Mouse (Mus musculus): Measurements from ENCODE around the gene Slc43a1.
"Not testable (repeated sequence)": the region's sequence is repeated elsewhere in the genome, so short reads cannot be mapped to it uniquely, and the experiment has no call there.

Gene Slc43a1

DNA sequence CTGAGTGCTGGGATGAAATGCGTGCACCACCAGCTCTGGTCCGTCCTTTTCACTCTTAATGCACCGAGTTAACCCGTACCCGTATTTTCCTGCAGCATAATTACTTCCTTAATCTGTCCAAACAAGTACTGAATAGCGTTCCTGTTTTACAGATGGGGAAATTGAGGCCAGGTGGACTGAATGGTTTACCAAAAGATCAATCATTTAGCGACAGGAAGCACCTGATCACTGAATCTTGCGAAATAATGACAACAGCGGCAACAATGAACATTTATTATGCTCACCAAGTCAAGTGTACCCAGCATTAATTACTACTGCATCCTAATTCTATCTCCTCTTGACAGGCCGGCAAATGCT, at the start of gene Slc43a1:
TSS of gene Slc43a1 (plus strand) at position 258 of the 357 bp plus-strand sequence.
- DNase-seq = no peak

DNA sequence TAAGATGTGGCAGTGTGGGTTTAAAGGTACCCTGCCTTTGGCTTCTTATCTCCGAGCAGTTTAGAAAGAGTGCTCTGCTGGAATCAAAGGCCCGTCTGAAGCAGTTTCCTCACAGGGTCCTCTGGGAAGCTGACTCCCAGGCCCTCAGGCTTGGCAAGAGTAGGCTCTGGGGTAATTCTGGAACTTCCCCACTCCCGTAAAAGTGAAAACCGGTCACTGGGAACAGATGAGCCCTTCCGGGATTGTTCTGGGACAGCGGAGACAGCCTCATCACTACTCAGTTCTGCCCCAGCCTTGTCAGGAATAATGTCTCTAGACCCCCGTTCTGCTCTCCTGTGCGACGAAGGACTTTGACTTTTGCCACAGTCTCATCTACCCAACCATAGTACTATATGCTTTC, 48.2 kb upstream of the Slc43a1 start:
- no peak for DNase-seq

DNA sequence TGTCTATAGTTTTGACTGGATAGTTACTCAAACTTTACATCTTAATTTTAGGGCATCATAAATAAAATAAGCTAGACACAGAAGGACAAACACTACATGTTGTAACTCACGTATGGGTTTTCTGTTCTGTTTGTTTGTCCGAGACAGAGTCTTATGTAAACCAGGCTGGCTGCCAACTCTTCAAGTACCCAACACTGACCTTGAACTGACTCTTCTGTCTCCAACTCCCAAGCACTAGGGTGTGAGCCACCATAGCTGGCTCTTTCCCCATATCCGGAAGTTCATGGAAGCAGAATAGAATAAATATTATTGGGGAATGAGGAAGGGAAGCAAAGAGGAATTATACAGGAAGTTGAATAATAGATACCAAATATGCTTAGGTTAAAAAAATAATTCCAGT, 46.1 kb upstream of the Slc43a1 start:
- DNase-seq = no peak

DNA sequence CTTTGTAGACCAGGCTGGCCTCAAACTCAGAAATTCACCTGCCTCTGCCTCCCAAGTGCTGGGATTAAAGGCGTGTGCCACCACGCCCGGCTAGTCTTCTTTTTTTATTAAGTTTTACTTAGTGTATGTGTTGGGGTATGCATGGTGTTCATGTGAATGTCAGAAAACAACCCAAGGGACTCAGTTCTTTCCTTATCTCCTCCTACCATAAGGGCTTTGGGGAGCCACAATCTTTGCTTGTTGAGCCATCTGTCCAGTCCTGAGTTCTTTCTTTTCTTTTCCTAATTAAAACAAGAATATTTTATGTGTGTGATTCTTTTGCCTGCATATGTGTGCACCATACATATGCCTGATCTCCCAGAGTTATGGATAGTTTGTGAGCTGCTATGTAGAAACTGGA, 45.5 kb upstream of the Slc43a1 start:
- DNase-seq = no peak

DNA sequence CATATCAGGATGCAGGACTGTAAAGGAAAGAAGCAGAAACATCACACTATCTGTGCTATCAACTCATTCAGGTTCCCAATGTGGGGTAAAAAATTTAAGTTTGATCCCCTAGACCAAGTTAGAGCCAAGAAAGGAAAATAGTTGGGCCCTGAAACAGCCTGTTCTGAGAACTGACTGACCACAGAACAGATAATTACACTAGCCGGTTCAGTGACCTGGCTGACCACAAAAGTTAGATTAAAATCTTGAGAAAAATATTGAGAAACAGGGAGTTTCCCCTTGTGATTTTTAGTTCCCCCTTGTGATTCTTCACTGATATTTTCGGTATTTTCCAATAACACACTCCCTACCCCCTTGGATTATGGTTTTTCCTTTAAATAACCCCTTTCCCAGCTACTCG, 44.8 kb upstream of the Slc43a1 start:
- no peak for DNase-seq

DNA sequence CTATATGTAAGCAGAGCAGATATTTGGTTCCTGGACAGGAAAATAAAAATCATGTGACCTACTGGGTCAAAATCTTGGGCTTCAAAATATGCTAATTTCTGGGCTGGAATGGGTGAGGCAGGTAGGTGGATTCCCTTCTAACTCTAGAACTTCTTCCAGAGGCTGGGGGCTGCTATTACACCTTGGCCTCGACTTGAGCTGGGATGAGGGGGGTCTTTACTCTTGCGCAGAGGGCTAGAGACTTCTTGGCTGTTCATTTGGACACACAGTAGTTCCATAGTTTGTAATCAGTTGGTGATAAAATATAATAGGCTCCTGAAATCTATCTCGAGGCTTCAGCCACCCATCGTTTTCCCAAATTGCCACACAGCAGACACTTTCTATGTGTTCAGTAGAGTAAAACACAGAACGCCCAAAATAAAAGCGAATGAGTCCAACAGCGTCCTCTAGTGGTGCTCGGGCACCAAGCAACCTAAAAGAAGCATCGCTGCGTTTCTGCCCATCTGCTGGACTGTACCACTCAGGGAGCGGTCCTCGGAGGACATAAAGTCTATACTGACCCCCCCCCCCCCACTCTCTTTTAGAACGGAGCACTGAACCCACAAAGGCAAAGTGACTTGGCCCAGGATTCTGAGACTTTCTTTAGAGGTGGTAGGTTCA, 40.7 kb upstream of the Slc43a1 start:
- peak; percentile 88 to 90 for DNase-seq

DNA sequence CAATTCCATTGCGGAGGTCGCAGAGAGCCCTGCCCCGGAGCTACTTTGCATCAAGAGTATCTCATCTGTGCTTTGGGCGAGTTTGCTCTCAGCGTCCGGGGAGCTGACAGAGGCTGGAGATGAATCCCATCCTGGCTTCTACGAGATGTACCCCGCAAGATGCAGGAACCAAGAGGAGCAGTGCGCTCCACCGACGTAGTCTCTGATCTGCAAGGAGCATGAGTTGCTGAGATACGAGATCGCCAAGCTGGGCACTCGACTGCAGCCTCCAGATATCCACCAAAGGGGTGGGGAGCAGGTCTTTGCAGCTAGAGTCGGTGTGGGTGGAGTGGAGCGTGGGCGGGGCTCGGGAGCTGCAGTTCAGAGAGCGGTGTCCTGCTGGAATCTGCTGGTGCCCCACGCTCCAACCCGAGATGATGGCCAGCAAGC, 40.1 kb upstream of the Slc43a1 start, which contains the start of gene Ube2l6:
TSS of gene Ube2l6 (plus strand) at position 336 of the 429 bp plus-strand sequence.
- peak; percentile 66 to 69 for DNase-seq

DNA sequence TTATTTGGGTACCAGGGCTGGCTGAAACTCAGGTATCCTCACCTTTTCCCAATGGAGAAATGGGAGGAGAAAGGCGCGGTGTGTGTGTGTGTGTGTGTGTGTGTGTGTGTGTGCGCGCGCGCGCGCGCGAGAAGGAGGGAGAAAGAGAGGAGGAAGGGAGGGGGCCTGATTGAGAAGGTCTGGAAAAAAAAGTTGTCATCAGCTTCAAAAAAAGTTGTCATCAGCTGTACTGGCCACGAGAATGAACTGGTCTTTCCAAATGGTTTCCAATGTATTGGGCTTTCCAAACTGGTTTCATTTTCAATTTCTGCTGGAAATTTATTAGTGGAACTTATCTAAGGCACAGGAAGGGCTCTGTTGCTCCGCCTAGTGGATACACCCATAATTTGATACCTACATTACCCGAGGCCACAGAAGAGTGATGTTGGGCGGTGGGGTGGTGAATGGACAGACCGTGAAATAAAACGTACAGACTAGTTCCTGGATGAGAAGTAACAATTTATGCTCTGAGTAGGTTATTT, 39.5 kb upstream of the Slc43a1 start:
- DNase-seq = peak; percentile 77 to 78

DNA sequence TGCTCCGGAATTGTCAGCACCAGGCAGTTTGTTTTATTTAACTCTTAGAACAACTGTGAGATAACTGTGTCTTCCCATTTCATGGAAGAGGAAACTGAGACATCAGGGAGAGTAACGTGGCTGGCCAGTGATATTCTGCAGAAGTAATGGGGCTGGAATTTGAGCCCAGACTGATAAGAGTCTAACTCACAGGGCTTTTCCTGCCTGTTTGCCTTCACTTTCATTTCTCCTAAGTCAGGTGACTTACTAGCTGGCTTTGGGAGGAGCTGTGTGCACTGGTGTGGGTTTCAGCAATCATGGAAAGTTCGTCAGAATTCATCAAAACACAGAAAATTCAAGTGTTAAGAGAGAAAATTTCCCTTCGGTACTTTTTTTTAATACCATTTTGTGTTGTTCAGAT, 38.3 kb upstream of the Slc43a1 start:
- no peak for DNase-seq

DNA sequence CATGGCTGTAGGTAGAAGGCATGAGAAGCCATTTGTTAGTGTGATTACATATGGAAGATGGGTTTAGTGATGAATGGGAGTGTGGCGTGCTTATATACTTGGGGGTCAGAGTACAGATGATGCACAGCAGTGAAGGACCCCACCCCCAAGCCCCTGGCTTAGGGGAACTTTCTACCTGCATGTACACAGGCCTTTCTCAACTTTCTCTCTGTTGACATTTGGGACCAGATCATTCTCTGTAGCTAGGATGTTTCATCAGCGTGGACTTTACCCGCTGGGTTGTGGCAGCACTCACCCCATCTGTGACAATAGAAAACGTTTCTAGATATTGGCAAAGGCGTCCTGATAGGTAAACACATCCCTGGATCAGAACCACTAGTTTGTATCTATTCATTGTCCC, 37.4 kb upstream of the Slc43a1 start:
- DNase-seq = not testable (repeated sequence)

DNA sequence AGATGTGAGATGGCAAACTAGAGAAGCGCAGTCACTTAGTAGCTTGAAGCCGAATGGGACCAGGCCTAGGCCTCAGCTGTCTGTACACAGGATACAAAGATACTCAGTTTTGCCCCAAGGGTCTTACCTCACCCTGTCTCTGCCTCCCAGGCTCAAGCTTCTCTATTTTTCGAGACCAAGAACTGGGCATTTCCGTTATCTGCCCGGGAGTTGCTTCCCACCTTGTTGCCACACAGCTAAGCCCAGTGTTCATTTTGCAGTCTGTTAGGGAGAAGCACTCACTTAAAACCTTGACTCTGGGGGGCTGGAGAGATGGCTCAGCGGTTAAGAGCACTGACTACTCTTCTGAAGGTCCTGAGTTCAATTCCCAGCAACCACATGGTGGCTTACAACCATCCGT, 34.7 kb upstream of the Slc43a1 start:
- no peak for DNase-seq

DNA sequence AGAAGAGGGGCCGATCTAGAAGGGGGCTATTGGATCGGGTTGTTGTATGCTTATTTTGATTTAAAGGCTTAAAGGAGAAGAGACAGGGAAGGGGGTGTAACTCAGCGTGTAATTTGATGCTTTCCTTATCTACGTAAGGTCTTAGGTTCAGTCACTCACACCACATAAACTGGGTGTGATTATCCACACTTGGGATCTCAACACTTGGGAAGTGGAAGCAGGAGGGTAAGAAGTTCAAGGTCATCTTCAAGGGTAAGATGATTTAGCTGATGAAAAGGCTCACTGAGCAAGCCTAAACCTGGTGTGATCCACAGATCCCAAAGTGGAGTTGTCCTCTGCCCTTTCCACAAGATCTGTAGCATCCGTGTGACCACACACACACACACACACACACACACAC, 32.1 kb upstream of the Slc43a1 start:
- no peak for DNase-seq

DNA sequence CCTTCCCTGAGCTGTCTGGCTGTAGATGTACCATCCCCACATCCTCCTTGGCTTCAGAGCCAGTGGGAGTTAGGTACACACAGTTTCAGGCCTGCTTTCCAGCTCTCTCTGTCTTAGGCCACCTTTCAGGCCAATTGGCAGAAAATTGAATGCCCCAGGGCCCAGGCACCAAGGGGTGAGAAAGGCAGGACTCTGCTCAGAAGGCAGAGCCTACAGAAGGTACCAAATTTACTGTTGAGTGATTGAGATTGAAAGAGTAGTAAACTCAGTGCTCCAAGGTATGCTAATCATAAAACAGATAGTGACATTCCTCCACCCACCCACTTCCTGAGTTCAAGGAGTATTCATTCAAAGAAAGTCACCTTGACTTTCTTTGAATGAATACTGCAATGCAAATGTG, 29.3 kb upstream of the Slc43a1 start:
- DNase-seq = no peak

DNA sequence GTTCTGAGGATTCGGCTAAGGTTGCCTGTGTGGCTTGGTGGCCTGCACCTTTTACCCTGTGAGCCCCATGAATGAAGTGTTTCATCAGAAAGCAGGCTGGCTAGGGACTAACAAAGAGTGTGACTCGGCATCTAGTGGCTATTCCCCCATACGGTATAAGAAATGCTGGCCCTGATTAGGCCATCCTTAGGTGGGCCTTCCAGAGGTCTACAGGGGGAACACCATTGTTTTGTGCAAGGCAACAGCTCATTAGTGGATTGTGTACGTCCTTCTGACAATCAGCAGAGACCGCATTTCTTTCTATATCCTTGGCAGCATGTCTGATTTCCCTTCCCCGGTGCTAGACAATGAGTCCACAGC, 28.1 kb upstream of the Slc43a1 start:
- no peak for DNase-seq

DNA sequence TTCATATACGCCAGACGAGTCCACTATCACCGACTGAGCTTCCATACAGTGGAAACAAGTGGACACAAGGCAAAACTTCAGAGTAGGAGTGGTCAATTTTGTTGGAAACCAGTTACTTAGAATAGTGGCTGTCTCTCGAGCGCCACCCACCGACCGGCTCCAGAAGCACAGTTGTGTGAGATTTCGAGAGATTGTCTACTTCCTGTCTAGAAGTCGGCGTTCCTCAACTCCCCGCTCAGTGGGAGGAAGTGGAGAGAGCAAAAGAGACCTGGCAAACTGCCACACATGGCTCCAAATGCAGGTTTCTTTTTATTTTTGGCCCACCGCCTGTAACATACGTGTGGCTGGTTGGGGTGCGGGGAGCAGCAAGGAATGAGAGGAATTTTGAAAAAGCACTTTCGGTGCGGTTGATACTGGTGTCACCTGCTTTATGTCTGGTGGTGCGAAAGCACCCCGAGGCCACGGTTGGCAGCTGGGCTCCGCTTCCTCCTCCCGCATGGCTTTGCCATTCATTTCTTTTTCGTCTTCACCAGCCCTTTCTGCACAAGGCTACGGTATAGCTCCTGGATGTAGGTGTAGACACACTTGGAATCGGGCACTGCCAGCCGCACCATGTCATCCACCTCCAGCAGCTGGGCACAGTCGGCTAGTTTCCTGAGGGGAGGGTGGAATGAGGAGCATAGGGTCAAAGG, 27.6 kb upstream of the Slc43a1 start:
- peak; percentile 82 to 90 for DNase-seq

DNA sequence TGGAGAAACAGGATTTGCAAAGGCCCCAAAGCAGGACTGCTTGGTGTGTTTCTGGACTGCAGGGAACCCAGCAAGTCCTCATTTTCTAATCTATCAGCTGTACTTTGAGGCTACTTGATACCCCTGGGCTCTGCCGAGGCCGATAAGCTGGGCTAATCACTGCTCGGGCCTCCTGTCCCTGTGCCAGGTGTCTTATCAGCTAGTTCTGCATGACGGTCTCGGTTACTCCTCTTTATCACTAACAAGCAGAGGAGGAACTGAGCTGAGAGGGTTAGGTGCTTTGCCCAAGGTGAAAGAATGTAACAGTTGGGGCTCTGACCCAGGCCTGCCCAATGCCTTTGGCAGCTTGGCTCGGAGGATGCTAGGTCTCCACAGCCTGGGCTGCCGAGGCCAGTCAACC, 26.8 kb upstream of the Slc43a1 start:
- DNase-seq = no peak

DNA sequence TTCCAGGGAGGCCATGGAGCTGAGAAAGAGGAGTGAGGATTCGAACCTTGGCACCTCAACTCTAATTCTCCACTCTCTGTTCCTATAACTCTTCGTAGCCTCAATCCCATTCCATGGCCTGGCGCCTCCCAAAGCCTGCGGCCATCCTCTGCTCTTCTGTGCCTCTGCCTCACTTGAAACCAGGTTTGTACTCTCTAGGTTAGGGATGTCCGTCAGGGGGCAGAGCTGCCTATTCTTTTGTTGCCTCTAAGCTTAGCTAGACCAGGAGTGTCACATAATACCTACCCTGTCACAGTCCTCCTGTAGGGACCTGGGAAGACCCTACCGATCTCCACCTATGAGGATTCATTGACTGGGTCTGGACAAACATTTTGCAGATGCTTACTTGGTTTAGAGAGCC, 26.0 kb upstream of the Slc43a1 start:
- DNase-seq = no peak

DNA sequence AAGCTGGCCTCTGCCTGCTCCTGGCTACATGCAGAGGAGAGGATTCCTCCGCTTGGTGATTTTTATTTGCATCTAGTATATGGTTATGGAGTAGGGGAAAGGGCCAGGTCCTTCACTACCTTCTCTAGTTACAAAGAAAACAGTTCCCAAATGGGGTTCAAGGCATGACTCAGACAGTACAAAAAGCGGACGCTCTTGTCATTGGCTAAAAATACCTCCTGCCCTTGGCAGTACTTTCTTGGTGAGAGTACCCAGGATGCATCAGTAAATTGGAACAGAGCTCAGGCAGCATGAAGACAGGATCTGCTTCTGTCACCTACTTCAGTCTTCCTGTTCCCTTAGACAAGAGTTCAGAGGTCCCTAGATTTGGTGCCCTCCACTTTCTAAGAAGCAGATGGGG, 18.8 kb upstream of the Slc43a1 start:
- DNase-seq = no peak

DNA sequence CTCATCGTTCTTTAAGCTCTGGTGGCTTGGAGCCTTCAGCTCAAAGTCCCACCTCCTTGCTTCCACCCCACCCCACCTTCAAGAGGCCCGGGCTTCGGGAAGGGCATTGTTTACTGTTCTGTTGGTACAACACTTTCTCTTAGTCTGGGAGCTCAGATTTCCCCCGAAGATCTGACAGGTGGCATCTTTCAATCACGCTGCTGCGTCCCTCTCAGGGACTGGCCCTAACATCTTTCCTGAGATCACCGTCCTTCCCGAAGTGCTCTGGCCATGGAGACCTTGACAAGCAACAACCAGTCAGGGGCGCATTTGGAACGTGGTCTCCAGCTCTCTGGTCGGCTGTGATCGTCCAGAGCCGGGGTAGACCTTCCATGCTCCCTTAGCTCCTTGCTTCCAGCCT, 16.1 kb upstream of the Slc43a1 start, which contains the start of gene Smtnl1:
TSS of gene Smtnl1 (minus strand) at position 101 of the 400 bp plus-strand sequence.
- DNase-seq = no peak

DNA sequence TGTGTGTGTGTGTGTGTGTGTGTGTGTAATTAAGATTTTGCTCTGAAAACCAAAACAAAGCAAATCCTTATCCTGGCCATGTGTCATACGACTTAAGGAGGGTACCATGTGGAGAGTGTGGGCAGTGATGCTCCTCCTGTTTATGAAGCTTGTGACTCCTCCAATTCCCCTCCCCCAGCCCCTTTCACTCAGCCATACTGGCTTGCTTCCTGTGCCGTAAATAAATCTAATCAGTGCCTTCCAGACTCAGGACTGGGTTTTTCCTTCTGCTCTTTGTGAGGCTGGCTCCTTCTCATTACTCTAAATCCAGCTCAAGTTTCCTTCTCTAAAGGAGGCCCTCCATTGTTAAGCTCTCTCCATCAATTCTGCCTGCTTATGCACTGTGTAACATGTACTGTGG, 15.4 kb upstream of the Slc43a1 start:
- DNase-seq = no peak

DNA sequence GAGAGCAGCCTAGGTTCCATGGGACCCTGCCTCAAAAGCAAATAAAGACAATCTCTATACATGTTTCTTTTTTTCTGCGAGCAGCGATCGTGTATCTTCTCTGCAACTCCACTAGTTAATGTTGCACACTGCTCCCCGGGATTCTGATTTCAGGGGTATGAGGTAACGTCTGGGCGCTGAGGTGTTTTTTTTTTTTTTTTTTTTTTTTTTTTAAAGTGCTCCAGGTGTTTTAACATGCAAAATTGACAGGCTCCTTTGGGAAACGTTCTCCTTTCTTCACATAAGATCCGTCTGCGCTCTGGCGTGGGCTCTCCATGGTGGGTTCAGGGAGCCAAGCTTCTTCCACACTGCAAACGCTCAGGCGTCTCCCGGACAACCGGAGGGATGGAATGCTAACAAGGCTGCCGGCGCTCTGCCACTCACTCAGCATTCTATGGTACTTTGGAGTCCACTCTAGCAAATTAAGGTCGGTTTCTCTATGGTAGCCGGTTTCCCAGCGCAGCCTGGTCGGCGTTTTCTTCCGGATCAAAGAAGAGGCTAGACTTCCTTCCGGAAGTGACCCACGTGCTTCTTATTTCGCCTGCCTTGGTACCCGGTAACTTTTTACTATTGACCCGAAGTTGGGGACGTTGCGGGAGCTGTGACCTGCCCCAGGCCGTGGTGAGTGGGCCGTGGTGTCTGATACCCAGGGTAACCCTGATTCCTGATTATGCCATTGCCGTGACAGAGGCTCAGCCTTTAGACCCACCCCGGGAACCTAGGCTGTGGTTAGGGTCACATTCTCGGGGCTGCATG, 12.0 kb upstream of the Slc43a1 start, which contains the start of gene Timm10:
TSS of gene Timm10 (plus strand) at position 510 of the 795 bp plus-strand sequence.
- peak; percentile 85 to 90 for DNase-seq

DNA sequence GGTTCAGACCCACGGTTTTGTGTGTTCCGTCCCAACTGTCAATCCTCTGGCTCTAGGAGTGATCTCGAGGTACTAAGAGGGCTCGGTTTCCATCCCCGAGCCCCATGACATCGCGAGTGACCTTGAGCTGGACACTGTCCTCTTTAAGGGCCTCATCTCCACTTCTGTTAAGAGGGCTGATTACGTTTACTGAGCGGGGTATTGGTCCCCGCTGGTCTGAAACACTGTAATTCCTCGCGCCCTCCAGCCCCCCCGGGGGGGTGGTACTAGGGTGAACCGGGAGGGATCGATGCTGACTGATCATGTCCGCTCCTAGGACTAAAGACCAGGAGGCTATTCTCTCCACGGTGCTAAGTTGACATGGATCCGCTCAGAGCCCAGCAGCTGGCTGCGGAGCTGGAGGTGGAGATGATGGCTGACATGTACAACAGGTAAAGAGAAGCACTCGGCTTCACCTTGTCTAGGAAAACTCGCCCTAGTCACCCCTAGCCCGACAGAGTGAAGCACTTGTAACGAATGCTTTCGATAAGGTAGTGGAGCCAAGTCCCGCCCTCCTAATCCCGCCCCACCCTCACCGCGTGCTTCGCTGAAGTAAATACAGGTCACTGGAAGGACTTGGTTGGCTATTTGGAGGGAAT, 11.2 kb upstream of the Slc43a1 start:
- DNase-seq = peak; percentile 20 to 25

Measured in cerebellum, postnatal 14 days (tissue).